Mouse (Mus musculus) spleen, adult 2 months (tissue): ENCODE measurements at regions not wholly inside any gene's neighbourhood (a gene's known extent, or its start where the extent isn't known, plus 50 kb on each side); places are given as distances from the start of the nearest gene placed in this dataset.

Experiments used
- CTCF ChIP-seq: fragments of 200-500 bp; IDR thresholded peaks from 2 replicates; pipeline ENCODE4 v1.5.1; 2011; ENCODE audit warnings: mild to moderate bottlenecking, inconsistent platforms; ENCODE audit not compliant: insufficient read depth, insufficient read length, insufficient replicate concordance; ENCODE audit errors: extremely low read depth
- POLR2A ChIP-seq: fragments of 200-500 bp; IDR thresholded peaks from 2 replicates; pipeline ENCODE4 v1.6.1; 2011; ENCODE audit warnings: low read depth, low read length, inconsistent platforms

DNA sequence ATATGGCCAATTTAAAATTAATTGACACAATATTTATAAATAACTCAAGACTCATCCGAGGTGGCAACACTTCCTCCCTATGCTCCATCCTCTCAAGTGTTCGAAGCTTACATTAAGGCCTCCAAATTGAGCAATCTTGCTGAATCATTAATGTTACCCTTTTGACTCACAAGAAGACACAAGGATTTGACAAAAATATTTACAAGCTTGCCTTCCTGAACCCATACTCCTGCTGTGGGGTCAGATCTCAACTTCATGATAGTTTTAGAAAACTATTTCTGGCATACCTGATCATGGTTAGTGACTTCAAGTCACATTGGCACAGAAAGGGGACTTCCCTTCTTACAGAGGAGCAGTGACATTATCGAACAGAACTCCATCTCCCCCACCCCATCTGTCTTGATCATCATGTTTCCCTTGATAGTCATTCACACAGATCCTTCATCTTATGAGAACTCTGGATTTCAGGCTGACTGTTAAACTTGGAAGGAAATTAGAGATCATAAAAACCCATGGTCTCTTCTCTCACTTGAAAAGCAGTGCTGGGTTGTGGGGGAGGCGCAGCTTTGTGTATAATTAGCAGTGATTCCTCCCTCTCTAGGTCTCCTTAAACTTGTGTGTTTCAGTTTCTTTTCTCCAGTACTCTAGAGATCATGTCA is 311.7 kb upstream of the Actbl2 start:
- TF ChIP-seq CTCF (no peak), POLR2A (no peak)
